Mouse (Mus musculus): ENCODE measurements around the gene Isl2. TPM values are rescaled to one million over a fixed set of nuclear protein-coding genes. Genes with fewer than 3 reads are reported as not detected.
A peak's percentile ranks its signal among the peaks of the same experiment; 100 is the strongest.

Gene Isl2
- polyA plus RNA-seq, 1 experiment: 3.2 TPM

DNA sequence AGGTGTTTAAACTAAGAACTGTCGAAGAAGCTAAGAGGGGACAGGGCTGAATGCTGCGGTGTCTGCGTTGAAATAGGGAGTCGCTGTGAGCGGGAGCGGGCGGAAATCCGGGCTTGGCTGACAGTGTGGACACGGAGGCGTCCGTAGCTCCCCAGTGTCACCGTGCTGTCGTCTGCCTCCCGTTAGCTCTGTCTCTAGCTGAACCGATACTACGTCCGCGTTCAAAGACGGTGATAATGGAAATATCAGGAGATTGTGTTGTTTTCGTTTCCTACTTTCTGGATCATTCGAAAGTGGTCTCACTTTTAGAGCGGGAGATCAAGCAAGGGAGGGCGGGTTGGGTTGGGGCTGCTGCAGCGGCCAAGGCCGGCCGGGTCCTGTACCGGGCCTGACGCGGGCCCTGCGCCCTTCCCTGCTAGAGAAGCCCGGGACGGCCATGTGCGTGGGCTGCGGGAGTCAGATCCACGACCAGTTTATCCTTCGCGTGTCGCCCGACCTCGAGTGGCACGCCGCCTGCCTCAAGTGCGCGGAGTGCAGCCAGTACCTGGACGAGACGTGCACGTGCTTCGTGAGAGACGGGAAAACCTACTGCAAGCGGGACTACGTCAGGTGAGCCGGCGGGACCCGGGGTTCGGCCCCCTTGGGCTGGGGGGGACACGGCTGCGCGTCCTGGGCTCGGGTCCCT, 3.4 kb downstream of the Isl2 start:
- Histone ChIP-seq H3K36me3 (ENCODE audit: control insufficient read depth, insufficient read depth) (no peaks in the 10 kb centered on the region), H3K4me3 (peak overlapping the region; percentile 42), H3K4me2 (ENCODE audit: low read depth) (peak overlapping the region; percentile 76), H3K79me2 (ENCODE audit: control insufficient read depth, insufficient read depth) (no peaks in the 10 kb centered on the region), H3K27me3 (ENCODE audit: control insufficient read depth, insufficient read depth, insufficient read length) (no peaks in the 10 kb centered on the region), H3ac (ENCODE audit: control insufficient read depth, insufficient read length) (peak overlapping the region; percentile 41)
- TF ChIP-seq POLR2A (IDR thresholded peaks at IDR 0.05; ENCODE audit: insufficient read length, low read depth) (peak; percentile 38), TCF3 (IDR thresholded peaks at IDR 0.05; ENCODE audit: insufficient read length, low read depth) (no peak)

DNA sequence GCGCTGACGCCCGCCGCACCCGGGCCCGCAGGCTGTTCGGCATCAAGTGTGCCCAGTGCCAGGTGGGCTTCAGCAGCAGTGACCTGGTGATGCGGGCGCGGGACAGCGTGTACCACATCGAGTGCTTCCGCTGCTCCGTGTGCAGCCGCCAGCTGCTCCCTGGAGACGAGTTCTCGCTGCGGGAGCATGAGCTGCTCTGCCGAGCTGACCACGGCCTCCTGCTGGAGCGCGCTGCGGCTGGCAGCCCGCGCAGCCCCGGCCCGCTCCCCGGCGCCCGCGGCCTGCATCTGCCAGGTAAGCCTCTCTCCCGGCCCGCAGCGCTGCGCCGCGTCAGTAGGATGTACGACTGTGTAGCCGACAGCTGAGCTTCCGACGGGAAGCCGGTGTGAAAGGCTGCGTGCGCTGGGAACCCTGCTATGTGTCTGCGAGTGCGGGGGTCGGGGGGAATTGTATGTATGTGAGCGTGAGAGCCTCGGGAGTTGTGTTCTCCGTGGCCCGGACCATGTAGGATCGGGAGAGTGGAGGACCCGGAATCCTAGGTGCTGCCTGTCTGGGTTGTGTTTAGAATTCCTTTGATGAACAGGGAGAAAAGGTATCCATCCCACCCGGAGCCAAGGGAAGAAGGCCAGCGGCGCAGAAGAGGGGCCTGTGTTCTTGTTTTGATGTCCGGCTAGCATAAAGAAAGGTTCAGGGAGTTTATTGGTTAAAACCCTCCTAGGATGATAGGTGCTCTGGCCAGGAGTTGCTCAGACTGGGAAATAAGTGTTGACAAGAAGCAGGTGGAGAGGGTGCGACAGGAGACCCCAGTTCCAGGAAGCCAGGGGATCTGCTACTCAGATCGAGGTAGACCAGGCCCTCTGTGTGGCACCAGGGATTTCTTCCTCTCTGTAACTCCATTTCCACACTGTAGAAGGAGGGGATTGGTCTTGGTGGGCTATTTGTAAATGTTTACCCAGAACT, 4.2 kb downstream of the Isl2 start:
- peak overlapping the region; percentile 42 for H3K4me3 ChIP-seq
- H3ac ChIP-seq (ENCODE audit: control insufficient read depth, insufficient read length): peak overlapping the region; percentile 41
- H3K27me3 ChIP-seq (ENCODE audit: control insufficient read depth, insufficient read depth, insufficient read length): no peaks in the 10 kb centered on the region
- no peak for TF ChIP-seq POLR2A (IDR thresholded peaks at IDR 0.05; ENCODE audit: insufficient read length, low read depth)
- TF ChIP-seq TCF3 (IDR thresholded peaks at IDR 0.05; ENCODE audit: insufficient read length, low read depth): no peak
- no peak for TF ChIP-seq CEBPB (IDR thresholded peaks at IDR 0.05; ENCODE audit: insufficient read depth, poor library complexity, severe bottlenecking)
- no peak for TF ChIP-seq SRF (IDR thresholded peaks at IDR 0.05; ENCODE audit: control insufficient read depth, insufficient read length, low read depth)
- no peak for TF ChIP-seq MYOG (IDR thresholded peaks at IDR 0.05; ENCODE audit: control insufficient read depth in 1 of 3, insufficient read depth in 1 of 3, insufficient read length in 2 of 3, low read depth in 2 of 3)
- TF ChIP-seq MYOD1 (IDR thresholded peaks at IDR 0.05; ENCODE audit: control insufficient read depth in 1 of 3, insufficient read length in 2 of 3, low read depth in 2 of 3): no peak
- H3K4me2 ChIP-seq (ENCODE audit: low read depth): peak overlapping the region; percentile 76
- H3K36me3 ChIP-seq (ENCODE audit: control insufficient read depth, insufficient read depth): no peaks in the 10 kb centered on the region
- no peaks in the 10 kb centered on the region for H3K79me2 ChIP-seq (ENCODE audit: control insufficient read depth, insufficient read depth)

DNA sequence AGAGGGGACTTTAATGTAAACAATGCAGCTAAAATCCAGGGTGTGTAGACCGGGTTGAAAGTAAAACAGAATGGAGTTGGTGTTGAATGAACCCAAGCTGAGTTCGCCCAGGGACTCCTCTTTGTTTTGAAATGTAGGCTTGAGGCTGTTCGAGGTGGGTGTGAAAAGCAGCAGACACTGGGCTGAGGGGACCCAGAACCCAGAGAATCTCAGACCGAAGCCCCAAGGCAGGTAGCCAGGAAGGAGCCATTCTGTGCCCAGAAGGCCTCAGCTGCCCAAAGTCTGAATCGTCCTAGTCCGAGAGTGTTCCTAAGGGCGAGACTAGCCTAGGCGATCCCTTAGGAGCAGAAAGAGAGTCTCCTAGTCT, 4.8 kb downstream of the Isl2 start:
- Histone ChIP-seq H3K79me2 (ENCODE audit: control insufficient read depth, insufficient read depth) (no peaks in the 10 kb centered on the region), H3ac (ENCODE audit: control insufficient read depth, insufficient read length) (no peak overlapping the region), H3K4me2 (ENCODE audit: low read depth) (no peak overlapping the region), H3K4me3 (no peak overlapping the region), H3K36me3 (ENCODE audit: control insufficient read depth, insufficient read depth) (no peaks in the 10 kb centered on the region), H3K27me3 (ENCODE audit: control insufficient read depth, insufficient read depth, insufficient read length) (no peaks in the 10 kb centered on the region)
- TF ChIP-seq MYOG (IDR thresholded peaks at IDR 0.05; ENCODE audit: control insufficient read depth in 1 of 3, insufficient read depth in 1 of 3, insufficient read length in 2 of 3, low read depth in 2 of 3) (no peak), MAX (IDR thresholded peaks at IDR 0.05; ENCODE audit: low read depth) (no peak), CEBPB (IDR thresholded peaks at IDR 0.05; ENCODE audit: insufficient read depth, poor library complexity, severe bottlenecking) (no peak), MYOD1 (IDR thresholded peaks at IDR 0.05; ENCODE audit: control insufficient read depth in 1 of 3, insufficient read length in 2 of 3, low read depth in 2 of 3) (no peak), TCF3 (IDR thresholded peaks at IDR 0.05; ENCODE audit: insufficient read length, low read depth) (no peak)

DNA sequence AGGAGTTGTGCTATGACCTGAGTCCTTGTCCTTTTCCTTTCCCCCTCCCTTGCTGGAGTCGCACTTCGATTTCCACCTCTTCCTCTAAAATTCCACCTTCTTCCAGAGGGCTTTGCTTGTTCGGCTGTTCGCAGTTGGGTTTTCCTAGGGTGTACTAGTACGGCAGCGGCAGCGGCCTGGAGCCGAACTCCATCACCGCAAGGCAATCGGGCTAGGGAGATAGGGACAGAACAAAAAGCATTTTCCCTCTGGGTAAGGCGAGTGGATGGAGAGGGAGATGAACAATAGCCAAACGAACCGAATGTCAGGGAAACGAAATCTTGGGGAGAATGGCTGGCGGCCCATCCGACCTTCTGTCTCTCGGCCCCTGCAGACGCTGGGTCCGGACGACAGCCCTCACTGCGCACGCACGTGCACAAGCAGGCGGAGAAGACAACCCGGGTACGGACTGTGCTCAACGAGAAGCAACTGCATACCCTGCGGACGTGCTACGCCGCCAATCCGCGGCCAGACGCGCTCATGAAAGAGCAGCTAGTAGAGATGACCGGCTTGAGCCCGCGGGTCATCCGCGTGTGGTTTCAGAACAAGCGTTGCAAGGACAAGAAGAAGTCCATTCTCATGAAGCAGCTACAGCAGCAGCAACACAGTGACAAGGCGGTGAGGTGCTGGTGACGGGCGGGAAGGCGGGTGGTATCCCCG, 5.4 kb downstream of the Isl2 start:
- TF ChIP-seq MYOG (IDR thresholded peaks at IDR 0.05; ENCODE audit: control insufficient read depth in 1 of 3, insufficient read depth in 1 of 3, insufficient read length in 2 of 3, low read depth in 2 of 3) (no peak), MYOD1 (IDR thresholded peaks at IDR 0.05; ENCODE audit: control insufficient read depth in 1 of 3, insufficient read length in 2 of 3, low read depth in 2 of 3) (no peak), POLR2A (IDR thresholded peaks at IDR 0.05; ENCODE audit: insufficient read length, low read depth) (no peak), TCF12 (IDR thresholded peaks at IDR 0.05; ENCODE audit: insufficient read depth, poor library complexity, severe bottlenecking) (no peak), MAX (IDR thresholded peaks at IDR 0.05; ENCODE audit: low read depth) (no peak), REST (IDR thresholded peaks at IDR 0.05; ENCODE audit: insufficient read depth, insufficient read length) (no peak), E2F4 (IDR thresholded peaks at IDR 0.05; ENCODE audit: insufficient read depth) (no peak), POLR2AphosphoS2 (IDR thresholded peaks at IDR 0.05; ENCODE audit: insufficient read length, low read depth) (no peak), SRF (IDR thresholded peaks at IDR 0.05; ENCODE audit: control insufficient read depth, insufficient read length, low read depth) (no peak), USF1 (IDR thresholded peaks at IDR 0.05; ENCODE audit: low read depth) (no peak), TCF3 (IDR thresholded peaks at IDR 0.05; ENCODE audit: insufficient read length, low read depth) (no peak), CEBPB (IDR thresholded peaks at IDR 0.05; ENCODE audit: insufficient read depth, poor library complexity, severe bottlenecking) (no peak)
- H3K4me3 ChIP-seq: no peak overlapping the region
- no peak overlapping the region for H3K4me2 ChIP-seq (ENCODE audit: low read depth)
- H3K36me3 ChIP-seq (ENCODE audit: control insufficient read depth, insufficient read depth): no peaks in the 10 kb centered on the region
- H3K79me2 ChIP-seq (ENCODE audit: control insufficient read depth, insufficient read depth): no peaks in the 10 kb centered on the region
- H3K27me3 ChIP-seq (ENCODE audit: control insufficient read depth, insufficient read depth, insufficient read length): no peaks in the 10 kb centered on the region
- H3ac ChIP-seq (ENCODE audit: control insufficient read depth, insufficient read length): no peak overlapping the region

Data from myocyte (in vitro differentiated cells).